Mouse (Mus musculus): ENCODE results near the gene 9830107B12Rik.

9830107B12Rik gene

DNA sequence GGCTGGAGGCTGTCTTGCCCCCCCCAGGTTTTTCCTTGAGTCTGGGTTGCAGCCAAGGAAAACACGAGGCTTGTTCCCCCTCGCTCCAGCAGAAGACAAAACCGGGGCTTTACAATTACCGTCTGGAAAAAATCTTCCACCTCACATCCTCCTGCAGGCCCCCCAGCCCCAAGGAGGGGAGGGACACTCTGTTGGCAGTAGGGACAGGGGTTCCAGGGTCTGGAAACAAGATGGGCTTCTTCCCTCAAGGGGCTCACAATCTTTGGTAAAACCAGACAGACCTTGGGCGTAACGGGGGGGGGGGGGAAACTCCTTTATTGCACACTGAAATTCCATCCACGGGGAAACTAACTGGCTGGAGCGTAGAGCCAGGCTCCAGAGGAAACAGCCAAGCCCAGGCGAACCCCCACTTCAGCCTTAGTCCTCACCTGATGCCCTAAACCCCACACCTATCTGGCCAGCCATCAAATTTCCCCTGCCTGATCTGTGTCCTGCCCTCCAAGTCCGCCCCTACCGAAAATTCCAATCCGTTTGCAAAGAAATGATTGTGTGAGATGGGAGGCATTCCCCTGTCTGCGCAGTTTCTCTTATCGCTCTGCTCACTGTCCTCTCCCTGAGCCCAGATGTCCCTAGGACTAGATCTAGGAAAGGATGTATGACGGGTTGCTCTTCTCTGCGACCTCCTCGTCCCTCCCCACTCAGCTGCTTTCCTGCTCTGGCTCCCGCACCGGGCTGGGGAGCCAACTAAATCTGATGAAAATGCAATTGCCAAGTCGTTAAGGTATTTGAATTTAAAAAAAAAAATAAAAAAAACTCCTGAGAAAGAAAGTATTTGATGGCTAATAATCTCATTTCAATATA lies 51.0 kb downstream of the 9830107B12Rik start:
- no peak for DNase-seq (ENCODE audit: low read depth, low spot score)

DNA sequence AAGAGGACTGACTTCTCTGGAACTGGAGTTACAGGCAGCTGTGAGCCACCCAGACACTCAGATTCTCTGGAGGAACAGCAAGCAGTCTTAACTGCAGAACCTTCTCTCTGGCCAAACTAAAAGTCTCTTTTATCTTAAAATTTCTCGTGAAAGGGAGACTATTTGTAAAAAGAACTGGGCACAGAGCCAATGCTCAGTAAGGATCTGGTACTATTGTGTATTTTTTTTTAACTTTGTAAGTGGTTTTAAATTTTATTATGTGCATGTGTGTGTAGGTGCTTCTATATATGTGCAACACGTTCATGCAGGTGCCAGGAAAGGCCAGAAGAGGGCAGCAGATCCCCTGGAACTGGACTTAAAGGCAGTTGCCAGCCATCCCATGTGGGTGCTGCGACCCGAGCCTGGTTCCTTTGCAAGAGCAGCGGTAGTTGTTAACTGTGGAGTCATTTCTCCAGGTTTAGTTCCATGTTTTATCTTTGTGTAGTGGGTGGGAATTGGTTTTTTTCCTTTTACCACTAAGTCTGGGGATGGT lies 52.7 kb downstream of the 9830107B12Rik start:
- no peak for DNase-seq (ENCODE audit: low read depth, low spot score)

DNA sequence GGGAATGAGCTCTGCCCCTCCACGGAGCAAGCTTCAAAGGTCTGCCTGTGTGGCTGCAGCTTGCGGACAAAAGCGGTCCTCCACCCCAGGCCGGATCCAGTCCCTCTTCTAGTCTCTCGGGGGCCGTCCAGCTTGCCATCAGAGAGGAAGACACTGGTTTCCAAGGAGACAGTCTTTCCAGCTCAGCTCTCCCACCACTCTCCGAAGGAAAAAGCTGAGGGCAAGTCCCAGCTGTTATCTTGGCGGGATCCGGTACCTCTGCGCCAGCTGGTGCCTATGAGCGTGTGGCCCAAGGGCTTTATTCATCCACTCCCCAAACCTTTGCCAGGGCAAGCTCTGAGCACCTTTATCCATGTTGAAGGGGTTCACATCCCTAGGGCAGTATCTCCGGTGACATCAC lies 55.8 kb downstream of the 9830107B12Rik start:
- DNase-seq (ENCODE audit: low read depth, low spot score): no peak

DNA sequence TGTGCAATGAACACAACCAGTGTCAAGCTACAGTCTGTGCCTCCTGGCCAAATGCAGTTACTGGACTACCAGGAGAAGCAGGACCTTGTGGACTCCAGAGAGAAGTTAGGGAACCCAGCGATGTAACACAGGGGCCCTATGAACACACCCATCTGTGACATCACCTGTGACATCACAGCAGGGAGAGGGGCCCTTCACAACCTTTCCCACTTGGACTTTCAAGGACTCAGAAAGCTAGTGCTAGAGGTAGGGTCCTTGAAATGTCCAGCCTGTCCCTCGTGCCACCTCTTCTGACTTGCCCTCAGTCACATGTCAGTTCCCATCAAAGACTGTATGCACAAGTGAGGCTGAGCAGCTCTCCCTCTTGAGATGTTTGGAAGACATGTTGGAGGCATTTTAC lies 56.6 kb downstream of the 9830107B12Rik start:
- no peak for DNase-seq (ENCODE audit: low read depth, low spot score)

DNA sequence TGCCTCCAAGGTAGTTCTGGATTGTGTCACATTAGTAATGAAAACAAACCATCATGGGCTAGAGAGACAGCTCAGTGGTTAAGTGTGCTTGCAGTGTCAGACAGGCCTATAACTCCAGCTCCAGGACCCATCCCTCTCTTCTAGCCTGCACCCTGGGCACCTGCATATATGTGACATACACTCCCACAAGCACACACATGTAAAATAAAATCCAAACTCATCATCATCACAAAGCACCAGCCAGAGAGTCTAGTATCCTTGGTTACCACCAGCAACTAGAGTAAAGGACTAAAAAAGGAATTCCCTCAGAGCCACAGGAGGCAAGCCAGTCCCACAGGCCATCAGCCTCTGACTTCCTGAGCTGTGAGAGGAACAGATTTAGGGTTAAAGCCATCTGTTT lies 57.0 kb downstream of the 9830107B12Rik start, which contains the start of gene 1700067P10Rik:
TSS of gene 1700067P10Rik (plus strand) at position 301 of the 400 bp plus-strand sequence.
- no peak for DNase-seq (ENCODE audit: low read depth, low spot score)

DNA sequence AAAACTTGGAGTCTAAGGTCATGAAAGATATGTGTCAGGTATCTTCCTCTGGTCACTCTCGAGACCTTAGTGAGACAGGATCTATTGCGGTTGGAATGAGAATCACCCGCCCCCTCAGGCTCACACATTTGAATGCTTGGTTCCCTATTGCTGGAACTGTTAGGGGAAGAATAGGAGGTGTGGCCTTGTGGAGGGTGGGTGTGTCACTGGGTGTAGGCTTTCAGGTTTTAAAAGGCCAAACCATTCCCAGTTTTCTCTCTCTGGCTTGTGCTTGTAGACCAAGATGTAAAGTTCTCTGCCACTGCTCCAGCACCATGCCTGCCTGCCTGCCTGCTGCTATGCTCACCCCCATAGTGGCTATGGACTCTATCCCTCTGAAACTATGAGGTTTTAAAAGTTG lies 65.4 kb downstream of the 9830107B12Rik start:
- no peak for DNase-seq (ENCODE audit: low read depth, low spot score)

Data from brain, embryonic 18.5 days (tissue).